Mouse (Mus musculus): Measurements from ENCODE around the gene Gm3317. TPM values are rescaled to one million over a fixed set of nuclear protein-coding genes. Genes with fewer than 3 reads are reported as not detected.
"Not testable (repeated sequence)": the region's sequence is repeated elsewhere in the genome, so short reads cannot be mapped to it uniquely, and the experiment has no call there.

The Gm3317 gene
- polyA plus RNA-seq (2015; fragmentation: Nextera tagmentation; extraction: Ambion mirVana), result not detected in 2 replicates

DNA sequence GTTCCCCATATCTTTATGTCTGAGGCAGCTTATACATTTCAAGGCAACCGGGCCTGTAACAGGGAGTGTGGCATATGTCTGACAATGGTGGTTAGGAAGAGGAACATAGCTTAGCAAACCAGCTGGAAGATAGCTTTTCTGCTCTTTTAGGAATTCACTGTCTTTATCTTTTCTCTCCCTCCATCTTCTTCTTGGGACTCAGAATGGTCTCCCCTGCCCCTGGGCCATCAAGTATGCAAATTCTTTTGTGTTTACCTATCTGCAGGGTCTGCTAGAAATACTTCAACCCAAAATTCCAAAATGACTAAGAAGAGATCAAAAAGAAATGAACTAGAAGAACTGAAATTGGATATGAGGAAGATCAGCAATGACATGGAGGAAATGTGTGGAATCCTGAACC is at the start of gene Gm3317:
Gm3317 (plus strand) TSS at position 301 of the 400 bp plus-strand sequence.
- WGBS, result no CpG with 5 or more reads among the region's 1 CpGs
- not testable (repeated sequence) for H3K9ac ChIP-seq; ATAC-seq (ENCODE audit: low read depth); H3K9me3 ChIP-seq; H3K4me1 ChIP-seq (replicated peaks); H3K4me2 ChIP-seq; H3K36me3 ChIP-seq; H3K4me3 ChIP-seq; H3K27ac ChIP-seq (replicated peaks); H3K27me3 ChIP-seq

DNA sequence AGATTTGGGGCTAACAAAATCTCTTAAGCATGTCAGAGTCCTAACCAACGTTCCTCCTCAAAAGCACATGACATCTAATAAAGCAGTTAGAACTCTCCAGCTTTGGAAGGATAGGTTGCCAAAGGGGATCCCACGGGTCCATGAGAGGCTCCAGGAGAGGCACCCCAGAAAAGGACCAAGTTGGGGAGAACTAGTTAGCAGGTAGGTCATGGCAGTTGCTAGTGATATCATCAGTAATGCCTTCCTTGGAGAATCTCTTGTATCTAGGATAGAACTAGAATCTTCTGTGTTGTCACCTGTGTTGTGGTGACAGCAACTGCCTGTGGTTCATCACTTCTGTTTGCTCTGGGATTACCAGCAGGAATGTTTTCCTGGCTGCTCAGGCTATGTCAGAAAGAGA is 33.1 kb upstream of the Gm3317 start, which contains the start of gene Gm8279:
Gm8279 (plus strand) TSS at position 301 of the 400 bp plus-strand sequence.
- WGBS, result 78% methylated on average over 2 of the region's 2 CpGs
- H3K4me3 ChIP-seq; H3K9me3 ChIP-seq; H3K36me3 ChIP-seq; H3K4me1 ChIP-seq (replicated peaks); H3K4me2 ChIP-seq; H3K27me3 ChIP-seq; H3K27ac ChIP-seq (replicated peaks); ATAC-seq (ENCODE audit: low read depth); H3K9ac ChIP-seq: not testable (repeated sequence)

DNA sequence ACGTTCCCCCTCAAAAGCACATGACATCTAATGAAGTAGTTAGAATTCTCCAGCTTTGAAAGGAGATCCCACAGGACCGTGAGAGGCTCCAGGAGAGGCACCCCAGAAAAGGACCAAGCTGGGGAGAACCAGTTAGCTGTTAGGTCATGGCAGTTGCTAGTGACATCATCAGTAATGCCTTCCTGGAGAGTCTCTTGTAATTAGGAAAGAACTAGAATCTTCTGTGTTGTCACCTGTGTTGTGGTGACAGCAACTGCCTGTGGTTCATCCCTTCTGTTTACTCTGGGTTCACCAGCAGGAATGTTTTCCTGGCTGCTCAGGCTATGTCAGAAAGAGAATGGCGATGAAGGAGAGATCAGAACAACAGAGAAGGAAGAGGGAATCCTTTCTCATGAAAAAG is 21.2 kb downstream of the Gm3317 start, which contains the start of gene Gm8271:
Gm8271 (plus strand) TSS at position 301 of the 400 bp plus-strand sequence.
- not testable (repeated sequence) for H3K4me2 ChIP-seq, H3K9ac ChIP-seq

More for the DNA sequence above, 21.2 kb downstream of the Gm3317 start, which contains the start of gene Gm8271:
- H3K4me3 ChIP-seq; H3K27ac ChIP-seq (replicated peaks); H3K4me1 ChIP-seq (replicated peaks); H3K9me3 ChIP-seq; H3K27me3 ChIP-seq; ATAC-seq (ENCODE audit: low read depth); H3K36me3 ChIP-seq: not testable (repeated sequence)
- no CpG with 5 or more reads among the region's 3 CpGs for WGBS

Other genes starting within 250 kb of the Gm3317 start
- gene Gm8297, start 180.6 kb upstream of the Gm3317 start, polyA plus RNA-seq (2015; fragmentation: Nextera tagmentation; extraction: Ambion mirVana), result not detected in 2 replicates
- gene Gm3298, start 148.6 kb upstream of the Gm3317 start, polyA plus RNA-seq (2015; fragmentation: Nextera tagmentation; extraction: Ambion mirVana), result 1.8 TPM in 1 of 2 replicates, not detected in the other
- gene 4930555G01Rik, start 113.9 kb upstream of the Gm3317 start, polyA plus RNA-seq (2015; fragmentation: Nextera tagmentation; extraction: Ambion mirVana), result not detected in 2 replicates
- gene Gm8281, start 93.5 kb upstream of the Gm3317 start, polyA plus RNA-seq (2015; fragmentation: Nextera tagmentation; extraction: Ambion mirVana), result 6.8 and 6.9 TPM in 2 replicates
- not detected in 2 replicates for gene Gm8279, start 33.0 kb upstream of the Gm3317 start, polyA plus RNA-seq (2015; fragmentation: Nextera tagmentation; extraction: Ambion mirVana)
- not detected in 2 replicates for gene Gm8271, start 21.3 kb downstream of the Gm3317 start, polyA plus RNA-seq (2015; fragmentation: Nextera tagmentation; extraction: Ambion mirVana)
- gene Gm3526, start 96.0 kb downstream of the Gm3317 start, polyA plus RNA-seq (2015; fragmentation: Nextera tagmentation; extraction: Ambion mirVana), result not detected in 2 replicates
- gene Gm3542, start 170.4 kb downstream of the Gm3317 start, polyA plus RNA-seq (2015; fragmentation: Nextera tagmentation; extraction: Ambion mirVana), result not detected in 2 replicates
- gene Gm3500, start 224.5 kb downstream of the Gm3317 start, polyA plus RNA-seq (2015; fragmentation: Nextera tagmentation; extraction: Ambion mirVana), result 0.68 and 0.77 TPM in 2 replicates

Measured in neural tube, embryonic 13.5 days (tissue).